Mouse (Mus musculus): ENCODE measurements at regions not wholly inside any gene's neighbourhood (a gene's known extent, or its start where the extent isn't known, plus 50 kb on each side); places are given as distances from the start of the nearest gene placed in this dataset.

- no peak overlapping the region for H3K27ac ChIP-seq
- no peaks in the 10 kb centered on the region for H3K9me3 ChIP-seq (replicated peaks)
- DNase-seq (ENCODE audit: low spot score) = no peak
- H3K4me1 ChIP-seq = no peaks in the 10 kb centered on the region
- 88% methylated on average over 1 of the region's 1 CpGs for WGBS
- H3K36me3 ChIP-seq = no peaks in the 10 kb centered on the region
- H3K4me3 ChIP-seq = no peak overlapping the region
- H3K27me3 ChIP-seq (ENCODE audit: low read depth, poor library complexity, severe bottlenecking) = no peaks in the 10 kb centered on the region
Measured at GRCm38 (mm10) chr1:57470356-57470755, 63.5 kb upstream of the Tyw5 start.

GRCm38 (mm10) chr1:57472235-57472634 lies 65.3 kb upstream of the Tyw5 start:
- Histone ChIP-seq H3K9me3 (replicated peaks) (no peaks in the 10 kb centered on the region), H3K4me3 (no peak overlapping the region), H3K27me3 (ENCODE audit: low read depth, poor library complexity, severe bottlenecking) (no peaks in the 10 kb centered on the region), H3K36me3 (no peaks in the 10 kb centered on the region), H3K27ac (no peak overlapping the region), H3K4me1 (peaks cover 4% of the 10 kb centered on the region)
- 78% methylated on average over 1 of the region's 1 CpGs for WGBS
- no peak for DNase-seq (ENCODE audit: low spot score)

GRCm38 (mm10) chr1:57477725-57478124 lies 70.8 kb upstream of the Tyw5 start:
- H3K9me3 ChIP-seq (replicated peaks) = no peaks in the 10 kb centered on the region
- H3K36me3 ChIP-seq = no peaks in the 10 kb centered on the region
- no peak overlapping the region for H3K4me3 ChIP-seq
- H3K4me1 ChIP-seq = peaks cover 37% of the 10 kb centered on the region
- H3K27me3 ChIP-seq (ENCODE audit: low read depth, poor library complexity, severe bottlenecking) = no peaks in the 10 kb centered on the region
- DNase-seq (ENCODE audit: low spot score) = no peak
- WGBS = 38% methylated on average over 1 of the region's 1 CpGs
- peak overlapping the region; percentile 77 for H3K27ac ChIP-seq

GRCm38 (mm10) chr1:57478151-57478550 lies 71.2 kb upstream of the Tyw5 start:
- Histone ChIP-seq H3K4me3 (no peak overlapping the region), H3K9me3 (replicated peaks) (no peaks in the 10 kb centered on the region), H3K27ac (peak overlapping the region; percentile 77), H3K27me3 (ENCODE audit: low read depth, poor library complexity, severe bottlenecking) (no peaks in the 10 kb centered on the region), H3K4me1 (peaks cover 37% of the 10 kb centered on the region), H3K36me3 (no peaks in the 10 kb centered on the region)
- 38% methylated on average over 2 of the region's 2 CpGs for WGBS
- no peak for DNase-seq (ENCODE audit: low spot score)

- H3K4me1 ChIP-seq = peaks cover 37% of the 10 kb centered on the region
- no peaks in the 10 kb centered on the region for H3K27me3 ChIP-seq (ENCODE audit: low read depth, poor library complexity, severe bottlenecking)
- WGBS = 94% methylated on average over 1 of the region's 1 CpGs
- H3K36me3 ChIP-seq = no peaks in the 10 kb centered on the region
- H3K4me3 ChIP-seq = no peak overlapping the region
- H3K9me3 ChIP-seq (replicated peaks) = no peaks in the 10 kb centered on the region
- no peak for DNase-seq (ENCODE audit: low spot score)
- H3K27ac ChIP-seq = peak overlapping the region; percentile 76
Measured at GRCm38 (mm10) chr1:57478800-57479199, 71.9 kb upstream of the Tyw5 start.

- no peaks in the 10 kb centered on the region for H3K9me3 ChIP-seq (replicated peaks)
- 35% methylated on average over 4 of the region's 4 CpGs for WGBS
- H3K27ac ChIP-seq = peak overlapping the region; percentile 76
- no peak for DNase-seq (ENCODE audit: low spot score)
- no peaks in the 10 kb centered on the region for H3K36me3 ChIP-seq
- peaks cover 37% of the 10 kb centered on the region for H3K4me1 ChIP-seq
- H3K27me3 ChIP-seq (ENCODE audit: low read depth, poor library complexity, severe bottlenecking) = no peaks in the 10 kb centered on the region
- H3K4me3 ChIP-seq = no peak overlapping the region
Measured at GRCm38 (mm10) chr1:57479566-57479965, 72.7 kb upstream of the Tyw5 start.

GRCm38 (mm10) chr1:57489176-57489575 lies 82.3 kb upstream of the Tyw5 start:
- DNase-seq (ENCODE audit: low spot score) = no peak

GRCm38 (mm10) chr1:57489588-57489987 lies 82.7 kb upstream of the Tyw5 start:
- Histone ChIP-seq H3K27me3 (ENCODE audit: low read depth, poor library complexity, severe bottlenecking) (no peaks in the 10 kb centered on the region), H3K36me3 (no peaks in the 10 kb centered on the region), H3K4me1 (peaks cover 31% of the 10 kb centered on the region), H3K4me3 (no peak overlapping the region), H3K9me3 (replicated peaks) (no peaks in the 10 kb centered on the region), H3K27ac (no peak overlapping the region)
- no peak for DNase-seq (ENCODE audit: low spot score)
- 77% methylated on average over 6 of the region's 6 CpGs for WGBS

More at GRCm38 (mm10) chr1:57489176-57489575, 82.3 kb upstream of the Tyw5 start:
- H3K27ac ChIP-seq = no peak overlapping the region
- H3K27me3 ChIP-seq (ENCODE audit: low read depth, poor library complexity, severe bottlenecking) = no peaks in the 10 kb centered on the region
- H3K4me1 ChIP-seq = peaks cover 31% of the 10 kb centered on the region
- H3K4me3 ChIP-seq = no peak overlapping the region
- no peaks in the 10 kb centered on the region for H3K9me3 ChIP-seq (replicated peaks)
- H3K36me3 ChIP-seq = no peaks in the 10 kb centered on the region
- 36% methylated on average over 2 of the region's 2 CpGs for WGBS

GRCm38 (mm10) chr1:57490021-57490420 lies 83.1 kb upstream of the Tyw5 start:
- Histone ChIP-seq H3K4me1 (peaks cover 27% of the 10 kb centered on the region), H3K36me3 (no peaks in the 10 kb centered on the region), H3K27me3 (ENCODE audit: low read depth, poor library complexity, severe bottlenecking) (no peaks in the 10 kb centered on the region), H3K9me3 (replicated peaks) (no peaks in the 10 kb centered on the region), H3K27ac (no peak overlapping the region), H3K4me3 (no peak overlapping the region)
- DNase-seq (ENCODE audit: low spot score) = no peak
- WGBS = 61% methylated on average over 4 of the region's 4 CpGs

- 28% methylated on average over 2 of the region's 2 CpGs for WGBS
- no peaks in the 10 kb centered on the region for H3K36me3 ChIP-seq
- H3K27me3 ChIP-seq (ENCODE audit: low read depth, poor library complexity, severe bottlenecking) = no peaks in the 10 kb centered on the region
- no peak for DNase-seq (ENCODE audit: low spot score)
- no peak overlapping the region for H3K4me3 ChIP-seq
- no peak overlapping the region for H3K27ac ChIP-seq
- no peaks in the 10 kb centered on the region for H3K9me3 ChIP-seq (replicated peaks)
- peaks cover 25% of the 10 kb centered on the region for H3K4me1 ChIP-seq
Measured at GRCm38 (mm10) chr1:57492696-57493095, 85.8 kb upstream of the Tyw5 start.

- no peak for DNase-seq (ENCODE audit: low spot score)
- Histone ChIP-seq H3K9me3 (replicated peaks) (no peaks in the 10 kb centered on the region), H3K4me1 (peaks cover 12% of the 10 kb centered on the region), H3K36me3 (no peaks in the 10 kb centered on the region), H3K27me3 (ENCODE audit: low read depth, poor library complexity, severe bottlenecking) (no peaks in the 10 kb centered on the region), H3K27ac (no peak overlapping the region), H3K4me3 (no peak overlapping the region)
- WGBS = 85% methylated on average over 8 of the region's 8 CpGs
Measured at GRCm38 (mm10) chr1:57497489-57498037, 90.7 kb upstream of the Tyw5 start.

GRCm38 (mm10) chr1:57510359-57511120 lies 103.6 kb upstream of the Tyw5 start:
- H3K4me1 ChIP-seq = no peaks in the 10 kb centered on the region
- no peak overlapping the region for H3K4me3 ChIP-seq
- no peaks in the 10 kb centered on the region for H3K9me3 ChIP-seq (replicated peaks)
- no peak overlapping the region for H3K27ac ChIP-seq
- H3K36me3 ChIP-seq = no peaks in the 10 kb centered on the region
- H3K27me3 ChIP-seq (ENCODE audit: low read depth, poor library complexity, severe bottlenecking) = no peaks in the 10 kb centered on the region
- 76% methylated on average over 8 of the region's 9 CpGs for WGBS
- DNase-seq (ENCODE audit: low spot score) = no peak

GRCm38 (mm10) chr1:57511902-57512301 lies 105.0 kb upstream of the Tyw5 start:
- Histone ChIP-seq H3K27me3 (ENCODE audit: low read depth, poor library complexity, severe bottlenecking) (no peaks in the 10 kb centered on the region), H3K27ac (no peak overlapping the region), H3K9me3 (replicated peaks) (no peaks in the 10 kb centered on the region), H3K36me3 (no peaks in the 10 kb centered on the region), H3K4me1 (no peaks in the 10 kb centered on the region), H3K4me3 (no peak overlapping the region)
- DNase-seq (ENCODE audit: low spot score) = no peak
- WGBS = 95% methylated on average over 2 of the region's 2 CpGs

Data from limb, embryonic 10.5 days (tissue).